Mouse (Mus musculus): ENCODE data around the gene Strip1. TPM values are rescaled to one million over a fixed set of nuclear protein-coding genes. Genes with fewer than 3 reads are reported as not detected.

The Strip1 gene
- 53.1 TPM for total RNA-seq (2023)

GRCm38 (mm10) chr3:107631523-107631958 is at the start of gene Strip1:
Strip1 (minus strand) TSS chr3:107631694.

GRCm38 (mm10) chr3:107630682-107631522 is 592 bp downstream of the Strip1 start, which contains the start of gene Gm10961:
Gm10961 (plus strand) TSS chr3:107631322.

GRCm38 (mm10) chr3:107594662-107595263 is 36.7 kb downstream of the Strip1 start, which contains the start of gene Alx3:
Alx3 (plus strand) TSS chr3:107595031.

Other genes with a start within 250 kb of the Strip1 start
- gene Kcnc4, start 172.1 kb downstream of the Strip1 start, total RNA-seq (2023), result not detected
- not detected for gene Slc6a17, start 113.7 kb downstream of the Strip1 start, total RNA-seq (2023)
- gene Ubl4b, start 76.6 kb downstream of the Strip1 start, total RNA-seq (2023), result not detected
- gene Alx3, start 36.7 kb downstream of the Strip1 start, total RNA-seq (2023), result not detected
- not detected for gene Gm10961, start 372 bp downstream of the Strip1 start, total RNA-seq (2023)
- 71.0 TPM for gene Ahcyl1, start 64.9 kb upstream of the Strip1 start, total RNA-seq (2023)
- gene Csf1, start 128.8 kb upstream of the Strip1 start, total RNA-seq (2023), result 5.2 TPM
- not detected for gene Eps8l3, start 245.5 kb upstream of the Strip1 start, total RNA-seq (2023)